Mouse (Mus musculus) neural tube, embryonic 15.5 days (tissue): ENCODE results near the gene Ifit1bl1. TPM values are rescaled to one million over a fixed set of nuclear protein-coding genes. Genes with fewer than 3 reads are reported as not detected.
"Not testable (repeated sequence)": the region's sequence is repeated elsewhere in the genome, so short reads cannot be mapped to it uniquely, and the experiment has no call there.

ENCODE experiments used
- ATAC-seq: fragments of 200-750 bp; cut with Nextera tagmentation; 2 replicates; pipeline ENCODE4 v1.8.0; 2017; ENCODE audit warnings: mild to moderate bottlenecking, moderate TSS enrichment, moderate library complexity; ENCODE audit not compliant: low FRiP score
- H3K27ac ChIP-seq: fragments of 300-500 bp; sonication (generic); replicated peaks from 2 replicates; pipeline ENCODE4 v1.5.1; 2015; ENCODE audit warnings: mild to moderate bottlenecking, inconsistent platforms
- H3K27me3 ChIP-seq: fragments of 300-500 bp; sonication (generic); replicated peaks from 2 replicates; pipeline ENCODE4 v1.6.1; 2015; ENCODE audit warnings: inconsistent platforms
- H3K36me3 ChIP-seq: fragments of 300-500 bp; sonication (generic); 2 replicates; pipeline ENCODE4 v1.6.1; 2015; ENCODE audit warnings: inconsistent platforms
- H3K4me1 ChIP-seq: fragments of 300-500 bp; sonication (generic); 2 replicates; pipeline ENCODE4 v1.6.1; 2015; ENCODE audit warnings: inconsistent platforms
- H3K4me2 ChIP-seq: fragments of 300-500 bp; sonication (generic); 2 replicates; pipeline ENCODE4 v1.6.1; 2015; ENCODE audit warnings: inconsistent platforms, mild to moderate bottlenecking, moderate library complexity
- H3K4me3 ChIP-seq: fragments of 300-500 bp; sonication (generic); replicated peaks from 2 replicates; pipeline ENCODE4 v1.5.1; 2015; ENCODE audit warnings: mild to moderate bottlenecking, inconsistent platforms
- H3K9ac ChIP-seq: fragments of 300-500 bp; sonication (generic); replicated peaks from 2 replicates; pipeline ENCODE4 v1.6.1; 2015; ENCODE audit warnings: mild to moderate bottlenecking, inconsistent platforms
- H3K9me3 ChIP-seq: fragments of 300-500 bp; sonication (generic); replicated peaks from 2 replicates; pipeline ENCODE4 v1.6.1; 2016; ENCODE audit warnings: inconsistent platforms
- WGBS: fragments of 180-500 bp; shearing (Covaris S2); methylation state at CpG from one replicate; pipeline ENCODE4 v1.1.7; 2015; ENCODE audit warnings: mixed read lengths; 5-methylcytosine and 5-hydroxymethylcytosine counted together
- polyA plus RNA-seq: library from polyadenylated mRNA; unstranded; fragments of >200 nt; fragmentation: Nextera tagmentation; extraction: Ambion mirVana; gene quantifications from 2 replicates; pipeline ENCODE4 v1.2.1, GENCODE M21; 2015

Ifit1bl1 gene
- 1.6 and 1.7 TPM in 2 replicates for polyA plus RNA-seq

- not testable (repeated sequence) for ATAC-seq, H3K4me2 ChIP-seq, H3K36me3 ChIP-seq, H3K27ac ChIP-seq, H3K4me1 ChIP-seq, H3K9me3 ChIP-seq, H3K4me3 ChIP-seq, H3K27me3 ChIP-seq, H3K9ac ChIP-seq
- 53% methylated on average over 1 of the region's 1 CpGs for WGBS
These were observed at the start of gene Ifit1bl1 for GRCm38 (mm10) chr19:34601888-34602287. Gene Ifit1bl1 (minus strand): TSS chr19:34601956.

DNA sequence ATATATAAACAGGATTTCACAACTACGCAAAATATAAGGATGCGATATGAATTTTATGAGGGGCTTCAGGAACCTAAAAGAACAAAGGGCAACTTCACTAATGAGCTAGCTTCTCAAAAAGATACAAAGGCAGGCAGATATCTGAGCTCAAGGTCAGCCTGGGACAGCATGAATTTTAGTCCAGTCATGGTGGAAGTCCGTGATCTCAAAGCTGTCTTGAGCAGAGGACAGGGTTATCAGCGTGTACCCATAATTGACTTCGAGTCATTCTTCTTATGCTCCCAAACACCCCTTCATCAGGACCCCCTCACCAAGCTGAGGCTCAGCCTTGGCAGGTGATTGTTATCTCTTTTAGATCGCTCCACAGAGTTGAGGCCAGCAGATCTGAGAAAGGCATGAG is 49.2 kb upstream of the Ifit1bl1 start:
- 87% methylated on average over 6 of the region's 6 CpGs for WGBS
- no peaks in the 10 kb centered on the region for H3K36me3 ChIP-seq
- no peak overlapping the region for H3K27ac ChIP-seq
- no peak overlapping the region for H3K9ac ChIP-seq
- H3K4me3 ChIP-seq = no peak overlapping the region
- ATAC-seq = no peak
- H3K4me2 ChIP-seq = no peak overlapping the region
- H3K9me3 ChIP-seq = no peaks in the 10 kb centered on the region
- no peaks in the 10 kb centered on the region for H3K27me3 ChIP-seq
- no peaks in the 10 kb centered on the region for H3K4me1 ChIP-seq

GRCm38 (mm10) chr19:34650276-34650675 is 48.5 kb upstream of the Ifit1bl1 start:
- WGBS = 92% methylated on average over 3 of the region's 3 CpGs
- Histone ChIP-seq H3K9ac (no peak overlapping the region), H3K4me3 (no peak overlapping the region), H3K4me2 (no peak overlapping the region), H3K27ac (no peak overlapping the region), H3K4me1 (no peaks in the 10 kb centered on the region), H3K36me3 (no peaks in the 10 kb centered on the region), H3K27me3 (no peaks in the 10 kb centered on the region), H3K9me3 (no peaks in the 10 kb centered on the region)
- no peak for ATAC-seq

DNA sequence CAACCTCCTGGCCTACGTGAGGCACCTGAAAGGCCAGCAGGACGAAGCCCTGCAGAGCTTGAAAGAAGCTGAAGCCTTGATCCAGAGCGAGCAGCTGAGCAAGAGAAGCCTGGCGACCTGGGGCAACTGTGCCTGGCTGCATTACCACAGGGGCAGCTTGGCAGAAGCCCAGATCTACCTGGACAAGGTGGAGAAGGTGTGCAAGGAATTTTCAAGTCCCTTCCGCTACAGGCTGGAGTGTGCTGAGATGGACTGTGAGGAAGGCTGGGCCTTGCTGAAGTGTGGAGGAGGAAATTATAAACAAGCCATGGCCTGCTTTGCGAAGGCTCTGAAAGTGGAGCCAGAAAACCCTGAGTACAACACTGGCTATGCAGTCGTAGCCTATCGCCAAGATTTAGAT is 45.9 kb upstream of the Ifit1bl1 start:
- not testable (repeated sequence) for H3K4me2 ChIP-seq, H3K27ac ChIP-seq, H3K4me1 ChIP-seq, ATAC-seq, H3K4me3 ChIP-seq, H3K9me3 ChIP-seq, H3K9ac ChIP-seq, H3K27me3 ChIP-seq, H3K36me3 ChIP-seq
- 92% methylated on average over 8 of the region's 8 CpGs for WGBS

DNA sequence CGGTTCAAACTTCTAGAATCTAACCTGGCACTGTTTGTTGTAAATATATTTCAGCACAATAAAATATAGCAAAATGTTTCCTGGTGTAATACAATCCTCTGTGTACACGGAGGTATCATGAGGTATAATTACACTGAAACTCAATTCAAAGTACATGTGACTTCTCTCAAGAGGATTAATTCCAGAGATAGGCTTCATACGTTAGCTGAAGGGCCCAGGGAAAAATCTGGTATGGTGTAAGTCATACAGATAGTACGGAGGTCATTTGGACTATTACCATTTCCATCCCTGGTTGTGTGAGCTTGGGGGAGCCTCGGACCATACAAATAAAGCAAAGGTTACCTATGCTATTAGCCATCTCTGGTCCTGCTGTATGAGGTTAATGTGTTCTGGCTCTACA is 40.9 kb upstream of the Ifit1bl1 start:
- Histone ChIP-seq H3K27ac (no peak overlapping the region), H3K4me2 (no peak overlapping the region), H3K27me3 (no peaks in the 10 kb centered on the region), H3K36me3 (no peaks in the 10 kb centered on the region), H3K9ac (no peak overlapping the region), H3K4me3 (no peak overlapping the region), H3K9me3 (no peaks in the 10 kb centered on the region), H3K4me1 (no peaks in the 10 kb centered on the region)
- 86% methylated on average over 5 of the region's 5 CpGs for WGBS
- ATAC-seq = no peak

DNA sequence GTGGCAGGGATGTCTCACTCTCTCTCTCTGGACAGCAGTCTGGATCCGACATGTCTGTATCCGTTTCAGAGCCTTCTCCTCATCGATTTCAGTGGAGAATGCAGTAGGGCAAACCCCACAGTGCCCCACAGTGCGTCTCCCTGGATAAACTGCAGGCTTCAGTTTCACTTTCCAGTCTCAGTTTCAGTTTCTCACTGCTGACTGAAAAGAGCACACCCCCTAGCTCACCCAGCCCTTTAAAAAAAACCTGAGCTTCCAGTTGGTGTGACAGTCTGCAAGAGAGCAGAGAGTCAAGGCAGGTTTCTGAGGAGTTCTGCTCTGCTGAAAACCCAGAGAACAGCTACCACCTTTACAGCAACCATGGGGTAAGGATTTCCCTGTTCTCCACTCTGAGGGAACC is 38.9 kb upstream of the Ifit1bl1 start, which contains the start of the genes Ifit1bl2 and Ifit1:
TSS of gene Ifit1bl2 (minus strand) at position 121 of the 400 bp plus-strand sequence.
TSS of gene Ifit1 (plus strand) at position 249 of the 400 bp plus-strand sequence.
- Histone ChIP-seq H3K27me3 (no peaks in the 10 kb centered on the region), H3K27ac (no peak within 1 kb of the TSS), H3K9ac (no peak within 1 kb of the TSS), H3K4me1 (no peaks in the 10 kb centered on the region), H3K4me2 (no peak within 1 kb of the TSS), H3K9me3 (no peaks in the 10 kb centered on the region), H3K4me3 (no peak within 1 kb of the TSS), H3K36me3 (no peaks in the 10 kb centered on the region)
- ATAC-seq = no peak
- WGBS = 62% methylated on average over 4 of the region's 4 CpGs

DNA sequence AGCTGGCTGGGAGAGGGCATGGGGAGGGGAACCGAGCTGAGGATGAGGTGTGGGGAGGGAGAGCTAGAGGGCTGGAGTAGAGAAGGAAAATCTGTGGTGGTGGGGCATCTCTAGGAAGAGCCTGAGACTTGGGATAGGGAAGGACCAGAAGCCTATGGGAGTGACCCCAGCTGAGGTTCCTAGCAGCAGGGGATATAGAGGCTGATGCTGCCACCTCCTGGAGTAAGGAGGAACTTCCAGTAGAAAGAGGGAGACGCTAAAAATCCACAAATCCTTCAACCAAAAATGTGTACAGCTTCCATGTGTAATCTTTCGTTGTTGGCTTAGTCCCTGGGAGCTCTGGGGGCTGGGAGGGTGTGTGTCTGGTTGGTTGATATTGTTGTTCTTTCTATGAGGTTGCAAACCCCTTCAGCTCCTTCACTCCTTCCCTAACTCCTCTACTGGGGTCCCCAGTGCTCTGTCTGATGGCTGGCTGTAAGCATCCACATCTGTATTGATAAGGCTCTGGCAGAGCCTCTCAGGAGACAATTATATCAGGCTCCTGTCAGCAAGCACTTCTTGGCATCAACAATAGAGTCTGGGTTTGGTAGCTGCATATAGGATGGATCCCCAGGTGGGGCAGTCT is 35.3 kb upstream of the Ifit1bl1 start:
- no peak overlapping the region for H3K9ac ChIP-seq
- no peaks in the 10 kb centered on the region for H3K4me1 ChIP-seq
- no peak overlapping the region for H3K27ac ChIP-seq
- WGBS = 14% methylated on average over 3 of the region's 3 CpGs
- no peak overlapping the region for H3K4me3 ChIP-seq
- no peaks in the 10 kb centered on the region for H3K36me3 ChIP-seq
- no peaks in the 10 kb centered on the region for H3K9me3 ChIP-seq
- H3K4me2 ChIP-seq = no peak overlapping the region
- peak; percentile 63; the same call in 1 of the 2 replicates for ATAC-seq
- H3K27me3 ChIP-seq = no peaks in the 10 kb centered on the region

- H3K27me3 ChIP-seq = no peaks in the 10 kb centered on the region
- no peak overlapping the region for H3K27ac ChIP-seq
- no peak overlapping the region for H3K4me3 ChIP-seq
- H3K4me1 ChIP-seq = no peaks in the 10 kb centered on the region
- 83% methylated on average over 2 of the region's 2 CpGs for WGBS
- no peak overlapping the region for H3K9ac ChIP-seq
- no peak for ATAC-seq
- H3K9me3 ChIP-seq = no peaks in the 10 kb centered on the region
- no peak overlapping the region for H3K4me2 ChIP-seq
- no peaks in the 10 kb centered on the region for H3K36me3 ChIP-seq
These were observed 31.7 kb upstream of the Ifit1bl1 start for GRCm38 (mm10) chr19:34633484-34633883.

DNA sequence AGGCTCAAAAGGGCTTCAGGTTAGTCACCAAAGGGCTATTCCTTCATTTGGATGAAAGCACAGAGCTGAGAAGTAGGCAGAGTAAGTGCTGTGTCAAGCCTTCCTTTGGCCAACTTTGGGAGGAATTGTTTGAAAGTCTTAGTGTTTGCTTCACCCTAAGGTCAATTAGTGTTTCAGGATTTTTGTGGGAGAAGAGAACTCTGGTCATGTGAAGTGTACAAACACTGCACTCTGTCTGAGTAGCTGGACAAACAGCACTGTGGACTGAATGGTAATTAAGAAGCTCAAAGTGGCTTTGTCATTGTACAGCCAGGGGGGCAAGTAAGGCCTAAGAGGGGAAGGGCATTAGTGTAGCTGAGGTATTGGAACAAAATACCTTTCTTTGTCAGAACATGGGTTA is 29.7 kb upstream of the Ifit1bl1 start:
- Histone ChIP-seq H3K4me1 (no peaks in the 10 kb centered on the region), H3K9me3 (no peaks in the 10 kb centered on the region), H3K27ac (no peak overlapping the region), H3K4me3 (no peak overlapping the region), H3K36me3 (no peaks in the 10 kb centered on the region), H3K4me2 (no peak overlapping the region), H3K27me3 (no peaks in the 10 kb centered on the region), H3K9ac (no peak overlapping the region)
- ATAC-seq = no peak

GRCm38 (mm10) chr19:34627496-34627895 is 25.7 kb upstream of the Ifit1bl1 start:
- no peak for ATAC-seq
- no peaks in the 10 kb centered on the region for H3K4me1 ChIP-seq
- H3K27ac ChIP-seq = no peak overlapping the region
- no peaks in the 10 kb centered on the region for H3K27me3 ChIP-seq
- WGBS = 68% methylated on average over 2 of the region's 2 CpGs
- no peak overlapping the region for H3K4me3 ChIP-seq
- H3K4me2 ChIP-seq = no peak overlapping the region
- H3K9ac ChIP-seq = no peak overlapping the region
- H3K9me3 ChIP-seq = no peaks in the 10 kb centered on the region
- no peaks in the 10 kb centered on the region for H3K36me3 ChIP-seq

- ATAC-seq = no peak
- H3K4me2 ChIP-seq = no peak overlapping the region
- no peaks in the 10 kb centered on the region for H3K27me3 ChIP-seq
- WGBS = 88% methylated on average over 4 of the region's 4 CpGs
- no peak overlapping the region for H3K9ac ChIP-seq
- H3K4me3 ChIP-seq = no peak overlapping the region
- H3K27ac ChIP-seq = no peak overlapping the region
- H3K36me3 ChIP-seq = no peaks in the 10 kb centered on the region
- H3K9me3 ChIP-seq = no peaks in the 10 kb centered on the region
- H3K4me1 ChIP-seq = no peaks in the 10 kb centered on the region
These were observed 22.9 kb upstream of the Ifit1bl1 start for GRCm38 (mm10) chr19:34624663-34625062.

DNA sequence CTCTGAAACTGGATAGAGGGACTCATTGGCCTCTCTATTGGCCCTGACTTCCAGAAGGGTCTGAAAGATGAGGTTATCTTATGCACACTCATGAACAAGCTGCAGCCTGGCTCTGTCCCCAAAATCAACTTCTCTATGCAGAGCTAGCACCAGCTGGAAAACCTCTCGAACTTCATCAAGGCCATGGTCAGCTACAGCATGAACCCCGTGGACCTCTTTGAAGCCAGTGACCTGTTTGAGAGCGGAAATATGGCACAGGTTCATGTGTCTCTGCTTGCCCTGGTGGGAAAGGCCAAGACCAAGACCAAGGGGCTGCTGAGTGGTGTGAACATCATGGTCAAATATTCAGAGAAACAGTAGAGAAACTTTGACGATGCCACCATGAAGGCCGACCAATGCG is 22.0 kb upstream of the Ifit1bl1 start:
- ATAC-seq = no peak
- Histone ChIP-seq H3K27me3 (no peaks in the 10 kb centered on the region), H3K4me2 (no peak overlapping the region), H3K9me3 (no peaks in the 10 kb centered on the region), H3K36me3 (no peaks in the 10 kb centered on the region), H3K4me3 (no peak overlapping the region), H3K27ac (no peak overlapping the region), H3K9ac (no peak overlapping the region), H3K4me1 (no peaks in the 10 kb centered on the region)
- WGBS = 97% methylated on average over 6 of the region's 6 CpGs
